Mouse (Mus musculus): ENCODE data around the gene Fgfr2.

Fgfr2 gene

GRCm38 (mm10) chr7:132722401-132723370 is 400.5 kb downstream of the Fgfr2 start:
- Histone ChIP-seq H3K36me3 (ENCODE audit: control insufficient read depth, insufficient read depth, low read length, poor library complexity, severe bottlenecking) (no peaks in the 10 kb centered on the region), H3K27me3 (ENCODE audit: control insufficient read depth, insufficient read depth, low read length, poor library complexity, severe bottlenecking) (no peaks in the 10 kb centered on the region)
- DNase-seq (ENCODE audit: low read depth, low spot score): no peak

GRCm38 (mm10) chr7:132720562-132720961 is 402.6 kb downstream of the Fgfr2 start:
- Histone ChIP-seq H3K36me3 (ENCODE audit: control insufficient read depth, insufficient read depth, low read length, poor library complexity, severe bottlenecking) (no peaks in the 10 kb centered on the region), H3K27me3 (ENCODE audit: control insufficient read depth, insufficient read depth, low read length, poor library complexity, severe bottlenecking) (no peaks in the 10 kb centered on the region)
- peak; percentile 92 for DNase-seq (ENCODE audit: low read depth, low spot score)

GRCm38 (mm10) chr7:132719570-132719969 is 403.6 kb downstream of the Fgfr2 start:
- no peak for DNase-seq (ENCODE audit: low read depth, low spot score)
- no peaks in the 10 kb centered on the region for H3K27me3 ChIP-seq (ENCODE audit: control insufficient read depth, insufficient read depth, low read length, poor library complexity, severe bottlenecking)
- peaks cover 4% of the 10 kb centered on the region for H3K36me3 ChIP-seq (ENCODE audit: control insufficient read depth, insufficient read depth, low read length, poor library complexity, severe bottlenecking)

- DNase-seq (ENCODE audit: low read depth, low spot score): no peak
- peaks cover 4% of the 10 kb centered on the region for H3K36me3 ChIP-seq (ENCODE audit: control insufficient read depth, insufficient read depth, low read length, poor library complexity, severe bottlenecking)
These were observed 407.9 kb downstream of the Fgfr2 start for GRCm38 (mm10) chr7:132715259-132715658.

GRCm38 (mm10) chr7:132714236-132714923 is 408.8 kb downstream of the Fgfr2 start:
- DNase-seq (ENCODE audit: low read depth, low spot score): no peak

More at GRCm38 (mm10) chr7:132715259-132715658, 407.9 kb downstream of the Fgfr2 start:
- H3K27me3 ChIP-seq (ENCODE audit: control insufficient read depth, insufficient read depth, low read length, poor library complexity, severe bottlenecking): no peaks in the 10 kb centered on the region

GRCm38 (mm10) chr7:132713483-132714126 is 409.5 kb downstream of the Fgfr2 start:
- DNase-seq (ENCODE audit: low read depth, low spot score): peak; percentile 58
- Histone ChIP-seq H3K36me3 (ENCODE audit: control insufficient read depth, insufficient read depth, low read length, poor library complexity, severe bottlenecking) (peaks cover 4% of the 10 kb centered on the region), H3K27me3 (ENCODE audit: control insufficient read depth, insufficient read depth, low read length, poor library complexity, severe bottlenecking) (no peaks in the 10 kb centered on the region)

More at GRCm38 (mm10) chr7:132714236-132714923, 408.8 kb downstream of the Fgfr2 start:
- Histone ChIP-seq H3K36me3 (ENCODE audit: control insufficient read depth, insufficient read depth, low read length, poor library complexity, severe bottlenecking) (peaks cover 4% of the 10 kb centered on the region), H3K27me3 (ENCODE audit: control insufficient read depth, insufficient read depth, low read length, poor library complexity, severe bottlenecking) (no peaks in the 10 kb centered on the region)

GRCm38 (mm10) chr7:132712956-132713355 is 410.2 kb downstream of the Fgfr2 start:
- DNase-seq (ENCODE audit: low read depth, low spot score): no peak
- no peaks in the 10 kb centered on the region for H3K27me3 ChIP-seq (ENCODE audit: control insufficient read depth, insufficient read depth, low read length, poor library complexity, severe bottlenecking)
- peaks cover 4% of the 10 kb centered on the region for H3K36me3 ChIP-seq (ENCODE audit: control insufficient read depth, insufficient read depth, low read length, poor library complexity, severe bottlenecking)

GRCm38 (mm10) chr7:132712044-132712708 is 411.0 kb downstream of the Fgfr2 start:
- peaks cover 4% of the 10 kb centered on the region for H3K36me3 ChIP-seq (ENCODE audit: control insufficient read depth, insufficient read depth, low read length, poor library complexity, severe bottlenecking)
- H3K27me3 ChIP-seq (ENCODE audit: control insufficient read depth, insufficient read depth, low read length, poor library complexity, severe bottlenecking): no peaks in the 10 kb centered on the region
- DNase-seq (ENCODE audit: low read depth, low spot score): no peak

- no peak for DNase-seq (ENCODE audit: low read depth, low spot score)
- H3K36me3 ChIP-seq (ENCODE audit: control insufficient read depth, insufficient read depth, low read length, poor library complexity, severe bottlenecking): peaks cover 4% of the 10 kb centered on the region
- no peaks in the 10 kb centered on the region for H3K27me3 ChIP-seq (ENCODE audit: control insufficient read depth, insufficient read depth, low read length, poor library complexity, severe bottlenecking)
These were observed 411.6 kb downstream of the Fgfr2 start for GRCm38 (mm10) chr7:132711579-132711978.

- no peaks in the 10 kb centered on the region for H3K27me3 ChIP-seq (ENCODE audit: control insufficient read depth, insufficient read depth, low read length, poor library complexity, severe bottlenecking)
- DNase-seq (ENCODE audit: low read depth, low spot score): peak; percentile 52
- no peaks in the 10 kb centered on the region for H3K36me3 ChIP-seq (ENCODE audit: control insufficient read depth, insufficient read depth, low read length, poor library complexity, severe bottlenecking)
These were observed 418.0 kb downstream of the Fgfr2 start for GRCm38 (mm10) chr7:132705130-132705529.

GRCm38 (mm10) chr7:132704310-132704875 is 418.8 kb downstream of the Fgfr2 start:
- Histone ChIP-seq H3K27me3 (ENCODE audit: control insufficient read depth, insufficient read depth, low read length, poor library complexity, severe bottlenecking) (no peaks in the 10 kb centered on the region), H3K36me3 (ENCODE audit: control insufficient read depth, insufficient read depth, low read length, poor library complexity, severe bottlenecking) (no peaks in the 10 kb centered on the region)
- DNase-seq (ENCODE audit: low read depth, low spot score): no peak

GRCm38 (mm10) chr7:132703515-132704309 is 419.4 kb downstream of the Fgfr2 start:
- H3K36me3 ChIP-seq (ENCODE audit: control insufficient read depth, insufficient read depth, low read length, poor library complexity, severe bottlenecking): no peaks in the 10 kb centered on the region
- no peak for DNase-seq (ENCODE audit: low read depth, low spot score)

GRCm38 (mm10) chr7:132702492-132703070 is 420.6 kb downstream of the Fgfr2 start:
- Histone ChIP-seq H3K27me3 (ENCODE audit: control insufficient read depth, insufficient read depth, low read length, poor library complexity, severe bottlenecking) (no peaks in the 10 kb centered on the region), H3K36me3 (ENCODE audit: control insufficient read depth, insufficient read depth, low read length, poor library complexity, severe bottlenecking) (no peaks in the 10 kb centered on the region)
- DNase-seq (ENCODE audit: low read depth, low spot score): no peak

More at GRCm38 (mm10) chr7:132703515-132704309, 419.4 kb downstream of the Fgfr2 start:
- H3K27me3 ChIP-seq (ENCODE audit: control insufficient read depth, insufficient read depth, low read length, poor library complexity, severe bottlenecking): no peaks in the 10 kb centered on the region
